Mouse (Mus musculus) midbrain, embryonic 11.5 days (tissue): ENCODE measurements around the gene Gm9. TPM values are rescaled to one million over a fixed set of nuclear protein-coding genes. Genes with fewer than 3 reads are reported as not detected.
"Not testable (repeated sequence)": the region's sequence is repeated elsewhere in the genome, so short reads cannot be mapped to it uniquely, and the experiment has no call there.

ENCODE experiments used
- ATAC-seq: fragments of 200-750 bp; cut with Nextera tagmentation; 2 replicates; pipeline ENCODE4 v1.8.0; 2017; ENCODE audit warnings: moderate TSS enrichment, moderate library complexity; ENCODE audit not compliant: low FRiP score
- DNase-seq: peaks from one replicate; pipeline ENCODE4 v3.0.0; 2015; ENCODE audit warnings: low spot score; ENCODE audit errors: missing footprints
- H3K27ac ChIP-seq: fragments of 300-500 bp; sonication (generic); 2 replicates; pipeline ENCODE4 v1.5.1; 2014; ENCODE audit warnings: low read depth, low read length
- H3K27me3 ChIP-seq: fragments of 300-500 bp; sonication (generic); 2 replicates; pipeline ENCODE4 v1.6.1; 2014; ENCODE audit warnings: mild to moderate bottlenecking, low read length, moderate library complexity, mixed read lengths; ENCODE audit not compliant: control insufficient read depth, insufficient read depth
- H3K36me3 ChIP-seq: fragments of 300-500 bp; sonication (generic); 2 replicates; pipeline ENCODE4 v1.6.1; 2014; ENCODE audit warnings: mild to moderate bottlenecking, low read length, moderate library complexity, mixed read lengths; ENCODE audit not compliant: control insufficient read depth, insufficient read depth
- H3K4me1 ChIP-seq: fragments of 300-500 bp; sonication (generic); 2 replicates; pipeline ENCODE4 v1.6.1; 2014; ENCODE audit warnings: low read length; ENCODE audit not compliant: control insufficient read depth, insufficient read depth
- H3K4me2 ChIP-seq: fragments of 300-500 bp; sonication (generic); 2 replicates; pipeline ENCODE4 v1.6.1; 2014; ENCODE audit warnings: mild to moderate bottlenecking, moderate library complexity
- H3K4me3 ChIP-seq: fragments of 300-500 bp; sonication (generic); 2 replicates; pipeline ENCODE4 v1.5.1; 2014; ENCODE audit warnings: low read depth, low read length
- H3K9ac ChIP-seq: fragments of 300-500 bp; sonication (generic); 2 replicates; pipeline ENCODE4 v1.6.1; 2014; ENCODE audit warnings: low read length
- H3K9me3 ChIP-seq: fragments of 300-500 bp; sonication (generic); 2 replicates; pipeline ENCODE4 v1.6.1; 2016; ENCODE audit warnings: low read length; ENCODE audit not compliant: control insufficient read depth
- WGBS: fragments of 180-500 bp; shearing (Covaris S2); extraction: QIAGEN DNeasy Blood & Tissue Kit; methylation state at CpG from one replicate; pipeline ENCODE4 v1.1.7; 2014; 5-methylcytosine and 5-hydroxymethylcytosine counted together
- polyA plus RNA-seq: library from polyadenylated mRNA; unstranded; fragments of >200 nt; fragmentation: Nextera tagmentation; extraction: Ambion mirVana; gene quantifications from 2 replicates; pipeline ENCODE4 v1.2.1, GENCODE M21; 2014

Gene Gm9
- polyA plus RNA-seq, result not detected in 2 replicates

DNA sequence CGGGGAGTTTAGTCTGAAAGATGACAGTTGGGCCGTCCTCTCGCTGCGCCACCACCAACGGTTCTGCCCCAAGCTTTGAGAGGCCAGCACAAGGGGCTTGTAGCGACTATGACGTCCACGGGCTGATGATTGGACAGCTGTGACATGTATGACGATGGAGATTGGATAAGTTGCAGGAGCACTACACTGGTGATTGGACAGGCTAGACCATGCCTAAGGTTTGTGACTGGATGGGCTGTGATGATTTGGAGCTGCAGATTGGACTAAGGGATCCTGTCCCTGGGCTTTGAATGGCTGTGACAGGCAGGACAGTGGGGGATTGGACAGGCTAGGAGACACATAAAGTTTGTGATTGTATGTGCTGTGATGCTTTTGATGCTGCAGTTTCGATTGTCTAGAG, at the start of gene Gm9:
Gene Gm9, minus strand, starts transcription at position 101 of the 400 bp plus-strand sequence.
- Histone ChIP-seq H3K9ac (no peak within 1 kb of the TSS), H3K27ac (no peak within 1 kb of the TSS), H3K27me3 (no peaks in the 10 kb centered on the region), H3K9me3 (no peaks in the 10 kb centered on the region), H3K4me3 (no peak within 1 kb of the TSS), H3K4me2 (no peak within 1 kb of the TSS), H3K4me1 (no peaks in the 10 kb centered on the region), H3K36me3 (no peaks in the 10 kb centered on the region)
- DNase-seq (no peak), ATAC-seq (no peak)
- 89% methylated on average over 10 of the region's 10 CpGs for WGBS

DNA sequence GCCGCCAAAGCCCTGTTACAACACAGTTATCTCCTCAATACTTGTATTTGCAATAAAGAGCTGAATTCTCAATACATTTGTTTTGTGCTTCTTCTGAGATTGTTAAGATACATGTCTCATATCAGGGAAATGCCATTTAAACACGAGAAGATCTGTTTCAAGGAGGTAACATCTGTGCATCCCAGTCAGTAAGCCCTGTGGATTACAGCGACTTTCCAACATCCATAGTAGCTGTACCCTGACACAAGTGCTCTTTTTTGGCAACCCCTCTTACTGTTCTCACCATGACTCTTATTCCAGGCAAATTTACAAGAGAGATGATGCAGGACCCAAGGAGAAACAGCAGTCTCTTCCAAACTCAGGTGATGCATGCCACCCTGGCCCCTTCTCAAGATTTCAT, 38.8 kb upstream of the Gm9 start, which contains the start of gene Rhox3a:
Gene Rhox3a, plus strand, starts transcription at position 301 of the 400 bp plus-strand sequence.
- 100% methylated on average over 1 of the region's 3 CpGs for WGBS
- not testable (repeated sequence) for H3K4me2 ChIP-seq, DNase-seq, ATAC-seq, H3K36me3 ChIP-seq, H3K9ac ChIP-seq, H3K27me3 ChIP-seq, H3K27ac ChIP-seq, H3K9me3 ChIP-seq, H3K4me1 ChIP-seq, H3K4me3 ChIP-seq

DNA sequence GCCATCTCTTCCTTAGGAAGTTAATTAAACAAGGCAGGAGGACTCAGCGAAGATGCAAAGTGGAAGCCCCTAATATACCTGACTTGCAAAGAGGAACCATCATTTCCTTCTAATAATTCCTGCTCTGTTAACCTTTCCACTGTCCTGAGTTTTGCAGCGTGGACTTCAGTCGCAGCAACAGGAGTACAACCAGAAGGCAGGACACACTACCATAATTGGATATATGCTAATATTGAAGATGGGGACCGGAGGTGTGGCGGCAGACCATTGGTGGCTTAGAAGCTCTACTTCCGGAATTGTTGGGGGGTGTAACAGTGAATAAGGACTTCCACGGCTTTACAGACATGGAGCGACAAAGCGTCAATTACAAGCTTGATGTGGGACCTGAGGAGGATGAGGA, 33.8 kb upstream of the Gm9 start, which contains the start of gene Rhox2a:
Gene Rhox2a, plus strand, starts transcription at position 301 of the 400 bp plus-strand sequence.
- not testable (repeated sequence) for H3K9me3 ChIP-seq, H3K27ac ChIP-seq, H3K4me1 ChIP-seq, DNase-seq, H3K4me2 ChIP-seq, H3K36me3 ChIP-seq, H3K27me3 ChIP-seq, H3K4me3 ChIP-seq, H3K9ac ChIP-seq, ATAC-seq
- no CpG with 5 or more reads among the region's 9 CpGs for WGBS

DNA sequence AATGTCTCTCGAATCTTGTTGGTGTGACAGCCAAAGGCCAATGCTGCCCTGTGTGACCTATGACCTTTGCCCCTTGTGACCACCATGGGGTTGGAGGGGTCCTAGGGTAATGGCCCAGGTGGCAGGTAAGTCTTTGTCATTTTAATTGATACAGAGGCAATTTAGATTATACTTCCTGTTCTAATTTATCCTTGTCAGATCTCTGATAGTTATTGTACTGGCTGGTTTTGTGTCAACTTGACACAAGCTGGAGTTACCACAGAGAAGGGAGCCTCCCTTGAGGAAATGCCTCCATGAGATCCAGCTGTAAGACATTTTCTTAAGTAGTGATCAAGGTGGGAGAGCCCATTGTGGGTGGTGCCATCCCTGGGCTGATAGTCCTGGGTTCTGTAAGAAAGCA, 11.3 kb upstream of the Gm9 start, which contains the start of gene Rhox1:
Gene Rhox1, minus strand, starts transcription at position 101 of the 400 bp plus-strand sequence.
- not testable (repeated sequence) for H3K9ac ChIP-seq, H3K27me3 ChIP-seq, H3K27ac ChIP-seq, DNase-seq, H3K36me3 ChIP-seq, H3K4me2 ChIP-seq, ATAC-seq, H3K9me3 ChIP-seq, H3K4me3 ChIP-seq, H3K4me1 ChIP-seq
- WGBS, result 68% methylated on average over 1 of the region's 1 CpGs

DNA sequence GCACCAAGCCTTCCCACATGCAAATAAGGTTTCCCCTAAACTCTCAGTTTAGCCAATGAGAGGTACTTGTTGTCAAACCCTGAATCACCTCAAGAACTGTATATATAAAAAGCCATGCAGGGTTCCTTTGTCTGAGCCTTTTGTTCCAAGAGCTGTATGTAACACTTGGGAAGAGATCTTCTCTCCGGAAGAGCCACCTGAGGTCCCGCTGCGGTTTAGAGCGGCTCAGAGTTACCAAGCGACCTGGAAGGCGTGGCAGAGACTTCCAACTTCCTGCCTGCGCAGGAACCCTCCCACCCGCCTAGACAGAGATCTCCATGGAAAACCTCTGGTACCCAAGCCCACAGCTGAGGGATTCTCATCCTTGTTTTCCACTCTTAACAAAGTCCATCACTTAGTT, 12.2 kb downstream of the Gm9 start:
- H3K27ac ChIP-seq, result no peak overlapping the region
- no peaks in the 10 kb centered on the region for H3K27me3 ChIP-seq
- ATAC-seq (no peak), DNase-seq (no peak)
- H3K4me2 ChIP-seq, result no peak overlapping the region
- no peak overlapping the region for H3K4me3 ChIP-seq
- H3K9me3 ChIP-seq, result no peaks in the 10 kb centered on the region
- H3K9ac ChIP-seq, result no peak overlapping the region
- H3K36me3 ChIP-seq, result no peaks in the 10 kb centered on the region
- 60% methylated on average over 8 of the region's 8 CpGs for WGBS
- no peaks in the 10 kb centered on the region for H3K4me1 ChIP-seq

DNA sequence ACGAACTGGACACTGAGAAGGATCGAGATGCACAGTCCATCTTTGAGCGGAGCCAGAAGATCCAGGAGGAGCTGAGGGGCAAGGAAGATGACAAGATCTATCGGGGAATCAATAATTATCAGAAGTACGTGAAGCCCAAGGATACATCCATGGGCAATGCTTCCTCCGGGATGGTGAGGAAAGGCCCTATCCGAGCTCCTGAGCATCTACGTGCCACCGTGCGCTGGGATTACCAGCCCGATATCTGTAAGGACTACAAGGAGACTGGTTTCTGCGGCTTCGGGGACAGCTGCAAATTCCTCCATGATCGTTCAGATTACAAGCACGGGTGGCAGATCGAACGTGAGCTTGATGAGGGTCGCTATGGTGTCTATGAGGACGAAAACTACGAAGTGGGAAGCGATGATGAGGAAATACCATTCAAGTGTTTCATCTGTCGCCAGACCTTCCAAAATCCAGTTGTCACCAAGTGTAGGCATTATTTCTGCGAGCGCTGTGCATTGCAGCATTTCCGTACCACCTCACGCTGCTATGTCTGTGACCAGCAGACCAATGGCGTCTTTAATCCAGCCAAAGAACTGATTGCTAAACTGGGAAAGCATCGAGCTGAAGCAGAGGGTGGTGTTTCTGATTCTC, 19.0 kb downstream of the Gm9 start:
- 25% methylated on average over 28 of the region's 28 CpGs for WGBS
- H3K27me3 ChIP-seq, result no peaks in the 10 kb centered on the region
- no peaks in the 10 kb centered on the region for H3K9me3 ChIP-seq
- H3K36me3 ChIP-seq, result no peaks in the 10 kb centered on the region
- no peaks in the 10 kb centered on the region for H3K4me1 ChIP-seq
- H3K4me3 ChIP-seq, result peak overlapping the region; percentile 50
- peak; percentile 40 for ATAC-seq
- H3K9ac ChIP-seq, result peak overlapping the region; percentile 63
- no peak for DNase-seq
- H3K27ac ChIP-seq, result no peak overlapping the region
- H3K4me2 ChIP-seq, result peak overlapping the region; percentile 59

DNA sequence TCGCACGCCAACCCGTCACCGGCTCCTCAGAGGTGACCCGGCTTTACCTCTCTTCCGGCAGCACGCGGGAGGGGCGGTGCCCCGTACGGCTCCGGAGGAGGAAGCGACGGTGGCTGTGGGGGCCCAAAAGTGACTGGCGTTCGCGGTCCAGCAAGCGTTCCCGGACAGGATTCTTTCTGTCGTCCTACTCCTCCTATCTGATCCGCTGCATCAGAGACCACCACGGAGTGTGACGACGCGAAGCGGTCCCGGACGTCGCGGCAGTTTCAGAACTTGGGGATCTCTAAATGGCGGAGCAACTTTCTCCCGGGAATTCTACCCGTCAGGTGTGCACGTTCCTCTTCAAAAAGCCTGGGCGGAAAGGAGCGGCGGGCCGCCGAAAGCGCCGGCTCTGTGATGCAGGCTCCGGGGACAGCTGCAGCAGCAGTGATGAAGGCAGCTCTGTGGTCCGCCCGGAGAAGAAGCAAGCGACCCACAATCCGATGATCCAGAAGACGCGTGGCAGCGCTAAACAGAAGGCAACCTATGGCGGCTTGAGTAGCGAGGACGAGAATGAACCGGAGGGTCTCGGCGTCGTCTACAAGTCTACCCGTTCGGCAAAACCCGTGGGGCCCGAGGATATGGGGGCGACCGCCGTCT, 19.6 kb downstream of the Gm9 start, which contains the start of the genes Ndufa1 and Rnf113a1:
Gene Ndufa1, minus strand, starts transcription at position 59 of the 639 bp plus-strand sequence.
Gene Rnf113a1, plus strand, starts transcription at position 141 of the 639 bp plus-strand sequence.
- no peaks in the 10 kb centered on the region for H3K9me3 ChIP-seq
- H3K36me3 ChIP-seq, result no peaks in the 10 kb centered on the region
- H3K9ac ChIP-seq, result peak within 1 kb of the TSS; percentile 63
- no peaks in the 10 kb centered on the region for H3K27me3 ChIP-seq
- no peak within 1 kb of the TSS for H3K27ac ChIP-seq
- H3K4me1 ChIP-seq, result no peaks in the 10 kb centered on the region
- peak; percentile 89 for ATAC-seq
- WGBS, result 13% methylated on average over 63 of the region's 63 CpGs
- peak within 1 kb of the TSS; percentile 50 for H3K4me3 ChIP-seq
- H3K4me2 ChIP-seq, result peak within 1 kb of the TSS; percentile 59
- DNase-seq, result peak; percentile 95

DNA sequence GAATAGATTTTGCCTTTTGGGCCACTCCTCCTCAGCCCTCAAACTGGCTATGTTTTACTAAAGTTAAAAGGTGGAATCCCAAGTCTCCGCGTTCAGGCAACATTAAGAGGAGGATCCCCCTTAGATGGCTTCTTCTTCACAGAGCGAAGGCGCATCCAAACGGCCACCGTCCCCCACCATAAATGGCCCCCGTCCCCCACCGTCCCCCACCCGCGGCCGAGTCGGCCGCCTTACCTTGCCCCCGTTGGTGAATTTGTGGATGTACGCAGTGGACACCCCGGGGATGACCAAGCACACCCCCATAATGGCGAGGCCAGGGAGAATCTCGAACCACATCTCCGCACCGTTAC, 20.1 kb downstream of the Gm9 start:
- Histone ChIP-seq H3K9ac (peak overlapping the region; percentile 55), H3K27ac (no peak overlapping the region), H3K27me3 (no peaks in the 10 kb centered on the region), H3K4me2 (peak overlapping the region; percentile 59), H3K9me3 (no peaks in the 10 kb centered on the region), H3K36me3 (no peaks in the 10 kb centered on the region), H3K4me1 (no peaks in the 10 kb centered on the region), H3K4me3 (peak overlapping the region; percentile 50)
- ATAC-seq (no peak; the same call in 1 of the 2 replicates), DNase-seq (no peak)
- WGBS, result 13% methylated on average over 20 of the region's 20 CpGs

DNA sequence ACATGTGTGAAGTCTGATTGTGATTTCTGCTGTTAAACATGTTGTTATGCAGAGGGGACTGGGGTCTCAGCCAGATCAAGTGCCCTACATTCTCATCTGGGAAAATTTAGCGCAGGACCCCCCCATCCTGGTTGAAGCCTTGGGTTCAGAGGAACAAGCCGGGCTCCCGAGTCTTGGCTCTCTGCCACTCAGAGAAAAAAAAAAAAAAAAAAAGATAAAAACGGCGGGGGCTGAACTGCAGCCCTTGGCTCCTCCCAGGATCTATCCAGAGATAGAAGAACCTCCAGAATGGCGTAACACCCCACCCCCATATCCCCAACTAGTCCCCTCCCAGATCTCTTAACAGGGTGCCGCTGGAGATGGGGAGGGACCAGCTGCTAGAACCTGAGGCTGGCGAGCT, 26.4 kb downstream of the Gm9 start:
- not testable (repeated sequence) for H3K9ac ChIP-seq, H3K4me2 ChIP-seq, H3K27ac ChIP-seq, H3K36me3 ChIP-seq, H3K4me3 ChIP-seq, ATAC-seq, DNase-seq, H3K4me1 ChIP-seq, H3K9me3 ChIP-seq, H3K27me3 ChIP-seq
- WGBS, result 76% methylated on average over 6 of the region's 8 CpGs
